Mouse (Mus musculus): ENCODE measurements around the gene Iqsec3.
A peak's percentile ranks its signal among the peaks of the same experiment; 100 is the strongest.

Iqsec3 gene

GRCm38 (mm10) chr6:121356041-121356440 is 117.4 kb downstream of the Iqsec3 start:
- DNase-seq, result no peak

DNA sequence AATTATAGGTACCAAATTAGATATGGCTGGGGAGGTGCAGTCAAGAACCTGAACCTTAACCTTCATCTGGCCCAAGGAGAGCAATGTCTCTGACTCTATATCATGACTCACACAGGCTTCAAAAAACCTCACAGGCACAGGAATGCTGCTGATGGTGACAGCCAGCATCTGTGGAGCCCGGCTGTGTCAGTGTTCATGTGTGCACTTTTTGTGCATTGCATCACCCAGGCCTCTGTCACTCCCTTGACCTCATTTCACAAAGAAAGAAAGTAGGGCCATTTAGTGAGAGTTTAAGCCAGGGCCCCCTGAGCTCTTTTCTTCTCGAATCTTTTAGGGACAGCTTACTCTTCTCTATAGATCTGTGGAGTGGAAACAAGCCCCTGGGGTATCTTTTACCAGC is 121.2 kb downstream of the Iqsec3 start:
- DNase-seq, result no peak

DNA sequence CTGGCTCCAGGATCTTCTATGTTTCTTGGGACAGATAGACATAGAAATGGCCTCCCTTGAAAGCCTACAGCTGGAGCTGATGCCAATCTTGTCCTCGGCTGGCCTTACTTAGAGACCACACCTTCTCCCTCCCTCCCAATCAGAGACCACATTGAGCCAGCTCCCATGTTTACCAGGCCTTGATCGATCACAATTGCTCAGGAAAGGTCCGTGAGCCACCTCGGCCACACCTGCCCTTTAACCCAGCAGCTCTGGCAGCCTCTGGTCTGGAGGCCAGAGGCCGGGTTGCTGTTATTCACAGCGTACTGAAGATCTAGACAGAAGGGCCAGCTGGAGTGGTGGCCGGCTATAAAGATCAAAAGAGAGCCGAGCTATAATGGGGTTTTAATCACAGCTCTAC is 127.0 kb downstream of the Iqsec3 start:
- DNase-seq, result no peak

DNA sequence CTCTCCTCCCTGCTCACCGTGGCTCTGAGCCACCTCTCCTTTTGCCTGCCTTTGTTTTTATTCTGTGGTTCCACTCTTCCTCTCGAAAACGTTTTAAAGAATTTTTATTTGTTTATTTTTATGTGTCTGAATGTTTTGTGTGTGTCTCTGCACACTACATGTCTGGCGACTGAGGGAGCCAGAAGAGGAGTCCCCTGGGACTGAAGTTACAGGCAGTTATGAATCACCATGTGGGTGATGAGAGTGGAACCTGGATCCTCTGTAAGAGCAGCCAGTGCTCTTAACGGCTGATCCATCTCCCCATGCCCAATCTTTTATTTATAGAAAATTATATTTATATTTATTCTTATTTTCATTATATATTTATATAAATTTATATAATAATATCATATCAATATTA is 129.1 kb downstream of the Iqsec3 start:
- no peak for DNase-seq

- no peak for DNase-seq
Measured at GRCm38 (mm10) chr6:121343771-121344123, 129.7 kb downstream of the Iqsec3 start.

DNA sequence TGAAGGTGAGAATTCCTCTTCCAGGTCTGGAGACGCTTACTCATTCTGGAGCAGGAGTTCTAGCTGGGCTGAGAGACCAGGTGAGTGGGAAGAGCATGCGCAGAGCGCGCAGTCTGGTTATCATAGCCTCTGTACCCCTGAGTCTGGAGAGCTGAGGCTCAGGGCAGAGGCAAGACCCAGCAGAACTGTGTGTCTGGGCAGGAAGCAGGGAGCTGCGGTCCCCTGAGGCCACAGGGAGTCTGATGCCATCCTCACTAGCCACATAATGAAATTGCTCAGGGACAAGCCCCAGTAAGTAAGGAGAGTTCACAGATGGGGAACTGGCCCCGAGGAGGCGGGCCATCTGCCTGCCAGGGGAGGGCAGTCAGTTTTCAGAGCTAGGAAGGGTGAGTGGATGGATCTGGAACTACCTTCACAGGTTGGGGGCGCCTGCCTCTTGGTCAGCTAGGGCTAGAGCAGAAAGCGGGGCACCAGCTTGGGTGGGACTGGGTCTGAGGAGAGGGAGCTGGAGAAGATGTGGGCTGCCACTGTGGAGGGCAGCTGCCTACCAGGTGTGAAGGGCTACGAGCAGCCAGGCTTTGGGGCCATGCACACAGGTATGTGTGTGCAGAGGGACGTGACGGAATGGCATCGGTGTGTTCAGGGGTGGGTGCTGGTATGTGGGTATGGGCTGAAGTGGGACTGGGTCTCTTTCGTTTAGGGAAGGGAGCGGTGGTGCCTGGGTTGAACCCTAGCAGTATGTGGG is 130.3 kb downstream of the Iqsec3 start, which contains the start of gene Slc6a12:
Gene Slc6a12 (plus strand): TSS at position 51 of the 745 bp plus-strand sequence.
- no peak for DNase-seq

DNA sequence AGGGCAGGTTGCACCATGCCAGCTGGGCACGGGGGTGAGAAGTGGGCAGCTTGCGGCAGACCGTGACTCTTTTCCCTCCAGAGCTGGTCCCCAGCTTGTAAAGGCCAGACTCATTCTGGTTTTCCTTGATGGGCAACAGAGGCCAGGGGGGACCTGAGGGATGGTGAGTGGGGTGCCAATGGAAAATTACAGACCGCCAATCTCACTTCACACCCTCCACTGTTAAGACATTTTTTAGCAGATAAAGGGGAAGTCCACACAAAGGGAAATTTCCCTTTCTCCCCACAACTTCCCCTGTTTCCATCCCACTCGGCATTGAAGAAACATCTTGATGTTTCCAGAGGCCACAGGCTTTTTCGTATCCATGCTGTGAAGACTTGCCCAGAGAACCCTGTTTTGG is 131.8 kb downstream of the Iqsec3 start:
- no peak for DNase-seq

DNA sequence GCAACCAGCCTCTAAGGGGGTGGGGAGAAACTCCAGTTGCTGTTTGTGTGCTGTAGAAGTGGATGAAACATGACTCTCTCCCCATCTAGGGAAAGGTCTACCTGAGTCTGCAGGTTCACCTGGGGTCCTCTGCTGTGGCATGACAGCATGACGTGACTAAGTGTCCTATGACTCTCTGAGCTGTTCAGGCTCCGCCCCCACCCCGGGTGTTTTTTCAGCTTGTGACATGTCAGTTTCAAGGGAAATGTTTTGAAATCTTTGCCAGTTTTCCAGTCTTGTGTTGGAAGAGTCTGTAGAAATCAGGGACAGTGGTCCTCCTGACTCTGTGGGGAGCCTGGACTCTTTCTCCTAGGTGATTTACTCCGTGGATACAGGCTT is 135.0 kb downstream of the Iqsec3 start:
- DNase-seq, result no peak

DNA sequence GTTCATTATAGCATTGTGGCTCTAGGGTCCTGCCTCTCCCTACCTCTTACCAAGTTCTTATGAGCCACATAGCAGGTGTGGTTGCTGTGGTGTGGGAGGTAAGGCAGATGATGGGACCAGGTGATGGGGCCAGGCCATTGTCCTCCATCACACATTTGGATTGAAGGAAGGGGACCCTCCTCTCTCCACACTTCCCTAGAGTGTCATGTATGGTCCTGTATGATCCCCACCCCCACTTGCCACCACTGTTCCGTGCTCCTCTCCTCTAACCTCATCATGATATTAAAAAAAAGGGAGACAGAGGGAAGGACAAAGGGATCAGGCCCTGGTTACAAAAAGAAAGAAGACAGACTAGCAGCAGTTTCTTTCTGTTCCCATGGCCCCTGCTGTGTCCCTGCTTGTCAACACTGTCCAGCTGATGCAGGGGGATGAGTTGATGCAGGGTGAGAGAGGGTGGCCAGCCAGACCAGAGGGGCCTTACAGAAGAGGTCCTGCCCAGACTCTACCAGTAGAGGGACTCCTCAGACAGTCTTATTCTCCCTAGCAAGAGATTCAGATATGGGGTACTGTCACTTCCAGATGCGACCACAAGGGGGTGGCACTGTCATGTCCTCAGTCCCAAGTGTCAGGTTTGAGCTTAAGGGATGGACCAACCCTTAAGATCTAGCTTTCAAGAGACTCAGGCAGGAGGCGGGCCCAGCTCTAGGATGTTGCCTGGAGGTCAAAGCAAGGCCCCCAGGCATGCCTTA is 135.5 kb downstream of the Iqsec3 start:
- DNase-seq, result peak; percentile 56

DNA sequence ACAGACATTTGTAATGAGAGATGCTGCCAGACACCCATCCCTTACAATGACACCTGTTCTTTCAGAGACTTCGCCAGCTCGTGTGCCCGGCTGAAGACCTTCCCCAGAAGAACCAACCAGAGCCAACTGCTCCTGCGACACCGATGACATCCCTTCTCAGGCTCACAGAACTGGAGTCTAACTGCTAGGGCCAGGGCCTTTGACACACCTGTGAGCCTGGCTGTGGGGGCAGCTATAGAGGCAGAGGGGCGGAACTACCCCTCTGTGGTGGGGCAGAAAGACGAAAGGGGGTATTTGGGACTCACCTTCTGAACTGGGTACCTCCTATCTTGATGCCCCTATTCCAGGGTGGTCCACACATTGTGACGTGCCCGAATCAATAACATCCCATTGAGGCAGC is 136.2 kb downstream of the Iqsec3 start:
- DNase-seq, result no peak

GRCm38 (mm10) chr6:121336558-121336957 is 136.9 kb downstream of the Iqsec3 start:
- DNase-seq, result no peak

DNA sequence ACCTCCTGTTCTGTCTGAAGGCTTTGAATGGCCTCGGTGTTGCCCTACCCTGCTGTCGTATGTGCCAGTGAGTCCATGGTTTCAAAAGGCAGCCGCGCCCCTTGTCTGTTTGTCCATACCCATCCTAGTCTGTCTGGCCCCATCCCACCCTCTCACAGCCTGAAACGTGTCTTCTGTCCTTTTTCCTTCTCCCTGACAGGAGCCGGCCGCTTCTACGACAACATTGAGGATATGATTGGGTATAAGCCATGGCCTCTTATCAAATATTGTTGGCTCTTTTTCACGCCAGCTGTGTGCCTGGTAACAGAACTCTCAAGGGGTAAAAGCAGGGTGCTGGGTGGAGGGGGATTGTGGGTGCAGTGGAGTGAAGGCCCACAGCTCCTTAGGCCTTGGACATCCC is 137.6 kb downstream of the Iqsec3 start:
- DNase-seq, result no peak

- DNase-seq, result no peak
Measured at GRCm38 (mm10) chr6:121329848-121330508, 143.5 kb downstream of the Iqsec3 start.

- DNase-seq, result peak; percentile 77
Measured at GRCm38 (mm10) chr6:121328417-121328884, 145.0 kb downstream of the Iqsec3 start.

DNA sequence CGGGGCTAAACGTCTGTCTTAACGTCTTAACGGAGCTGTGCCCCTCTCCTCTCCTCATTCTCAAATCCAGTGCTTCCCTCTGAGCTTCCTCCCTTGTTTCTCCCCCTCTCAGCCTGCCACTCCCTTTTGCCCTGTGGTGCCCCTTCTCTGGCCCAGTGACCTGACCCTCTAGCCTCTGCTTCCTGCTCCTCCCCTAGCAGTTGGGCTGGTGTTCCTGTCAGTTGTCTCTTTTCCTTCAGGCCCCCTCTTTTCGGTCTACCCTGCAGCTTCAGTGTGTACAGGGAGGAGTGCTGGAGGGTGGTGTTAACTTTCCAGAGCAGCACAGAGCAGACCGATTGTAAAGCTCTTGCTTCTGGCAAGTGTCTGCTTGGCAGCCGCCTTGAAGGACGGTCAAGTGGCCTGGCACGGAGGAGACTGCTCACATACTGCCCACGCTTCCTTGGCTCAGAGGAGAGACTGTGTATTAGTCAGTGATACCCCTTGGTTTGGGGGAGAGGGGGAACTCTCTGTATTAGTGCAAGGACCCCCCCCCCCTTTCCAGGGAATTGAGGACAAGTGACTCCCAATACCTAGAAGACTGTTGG is 146.9 kb downstream of the Iqsec3 start:
- DNase-seq, result no peak

DNA sequence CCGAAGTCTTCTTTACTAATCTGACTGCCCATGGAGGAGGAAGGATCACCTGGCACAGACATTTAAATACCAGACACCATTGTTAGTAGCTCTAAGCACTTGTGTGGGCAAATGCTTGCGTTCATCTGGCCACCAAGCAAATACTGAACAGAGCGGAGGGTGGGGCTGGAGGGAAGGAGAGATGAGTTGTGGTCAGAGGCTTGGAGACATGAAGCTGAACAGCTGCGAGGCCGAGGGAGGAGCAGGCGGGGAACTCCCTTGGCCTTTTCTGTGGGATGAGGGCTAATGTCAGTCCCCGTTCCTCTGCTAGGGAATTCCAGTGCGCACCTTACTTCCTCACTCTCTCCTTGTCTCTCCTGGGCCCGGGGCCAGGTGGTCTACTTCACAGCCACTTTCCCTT is 147.7 kb downstream of the Iqsec3 start:
- DNase-seq, result no peak

DNA sequence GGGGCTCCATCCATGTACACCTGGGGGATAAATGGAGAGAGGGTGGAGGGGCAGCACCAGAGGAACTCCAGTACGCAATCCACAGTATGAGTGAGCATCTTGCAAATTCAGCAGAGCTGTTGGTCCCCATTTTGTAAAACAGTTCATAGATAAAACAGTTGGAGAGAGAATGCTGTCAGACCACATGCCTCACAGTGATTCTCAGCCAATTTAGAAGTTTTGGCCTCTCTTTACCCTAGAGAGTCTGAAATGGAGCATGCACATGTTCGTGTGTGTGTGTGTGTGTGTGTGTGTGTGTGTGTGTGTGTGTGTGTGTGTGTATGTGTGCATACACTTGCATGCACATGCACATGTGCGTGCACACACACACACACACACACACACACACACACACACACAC is 148.2 kb downstream of the Iqsec3 start:
- no peak for DNase-seq

All from cerebellum, adult 8-10 months (tissue).